Mouse (Mus musculus) urinary bladder, postnatal 4 days (tissue): ENCODE data around the gene Ddn.
A peak's percentile ranks its signal among the peaks of the same experiment; 100 is the strongest.

ENCODE experiments used
- DNase-seq, 2 experiments: peaks; one replicate each; pipeline ENCODE4 v3.0.0; 2021 to 2022; ENCODE audit warnings: low spot score in 2 of 2

The Ddn gene

GRCm38 (mm10) chr15:98797835-98798492 lies 11.3 kb downstream of the Ddn start:
- no peak for DNase-seq

- DNase-seq = no peak
Measured at GRCm38 (mm10) chr15:98796803-98797595, 12.3 kb downstream of the Ddn start.

GRCm38 (mm10) chr15:98793141-98793698 lies 16.1 kb downstream of the Ddn start:
- no peak for DNase-seq

- DNase-seq = no peak
Measured at GRCm38 (mm10) chr15:98792233-98793020, 16.9 kb downstream of the Ddn start.

GRCm38 (mm10) chr15:98791771-98792170 lies 17.5 kb downstream of the Ddn start:
- no peak for DNase-seq

GRCm38 (mm10) chr15:98791221-98791620 lies 18.1 kb downstream of the Ddn start:
- DNase-seq = no peak

GRCm38 (mm10) chr15:98790761-98791160 lies 18.5 kb downstream of the Ddn start:
- no peak for DNase-seq

GRCm38 (mm10) chr15:98789661-98790535 lies 19.4 kb downstream of the Ddn start, which contains the start of gene Wnt1:
Gene Wnt1 (plus strand): TSS chr15:98789857.
- DNase-seq = peak in 1 of 2 experiments; percentile 37

- no peak for DNase-seq
Measured at GRCm38 (mm10) chr15:98788972-98789660, 20.2 kb downstream of the Ddn start.

- DNase-seq = no peak
Measured at GRCm38 (mm10) chr15:98787930-98788329, 21.4 kb downstream of the Ddn start.

GRCm38 (mm10) chr15:98785744-98786143 lies 23.5 kb downstream of the Ddn start:
- DNase-seq = no peak

GRCm38 (mm10) chr15:98781166-98781565 lies 28.1 kb downstream of the Ddn start:
- DNase-seq = no peak

GRCm38 (mm10) chr15:98780573-98780972 lies 28.7 kb downstream of the Ddn start:
- peak in 1 of 2 experiments; percentile 61 for DNase-seq

GRCm38 (mm10) chr15:98780075-98780474 lies 29.2 kb downstream of the Ddn start:
- no peak for DNase-seq

GRCm38 (mm10) chr15:98778806-98779205 lies 30.5 kb downstream of the Ddn start:
- no peak for DNase-seq

GRCm38 (mm10) chr15:98778191-98778770 lies 31.0 kb downstream of the Ddn start:
- no peak for DNase-seq

- DNase-seq = no peak
Measured at GRCm38 (mm10) chr15:98777762-98778161, 31.5 kb downstream of the Ddn start, which contains the start of gene Wnt10b. Gene Wnt10b (minus strand): TSS chr15:98778150.

GRCm38 (mm10) chr15:98777005-98777616 lies 32.2 kb downstream of the Ddn start:
- no peak for DNase-seq

- DNase-seq = no peak
Measured at GRCm38 (mm10) chr15:98776280-98777004, 32.8 kb downstream of the Ddn start.
